Mouse (Mus musculus) NIH3T3 (cell line): ENCODE measurements around the gene Krt33b.
A peak's percentile ranks its signal among the peaks of the same experiment; 100 is the strongest.

Source experiments
- DNase-seq: peaks from one replicate; pipeline ENCODE4 v3.0.0-alpha.2; 2012; ENCODE audit warnings: low read depth

Gene Krt33b

DNA sequence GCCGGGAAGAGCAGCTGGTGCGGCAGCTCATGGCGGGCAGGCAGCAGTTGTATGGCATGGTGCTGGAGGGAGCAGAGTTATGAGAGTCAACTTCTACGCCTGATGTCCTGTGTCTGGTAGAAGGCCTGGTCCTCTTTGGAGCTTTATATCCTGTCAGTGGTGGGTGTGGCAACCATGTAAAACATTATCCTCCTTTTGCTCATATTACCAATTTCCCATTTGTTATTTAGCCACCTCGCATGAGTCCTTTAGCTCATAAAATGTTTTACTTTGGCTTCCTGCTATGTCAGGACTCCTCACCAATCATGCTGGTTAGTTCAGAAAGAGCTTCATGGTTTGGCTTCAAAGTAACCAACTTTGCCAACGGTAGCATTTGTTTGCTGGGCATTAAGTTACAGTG lies at the start of gene Krt33b:
Krt33b (minus strand) TSS at position 101 of the 400 bp plus-strand sequence.
- DNase-seq: no peak

GRCm38 (mm10) chr11:100073873-100074272 lies 44.2 kb upstream of the Krt33b start:
- peak; percentile 57 for DNase-seq

DNA sequence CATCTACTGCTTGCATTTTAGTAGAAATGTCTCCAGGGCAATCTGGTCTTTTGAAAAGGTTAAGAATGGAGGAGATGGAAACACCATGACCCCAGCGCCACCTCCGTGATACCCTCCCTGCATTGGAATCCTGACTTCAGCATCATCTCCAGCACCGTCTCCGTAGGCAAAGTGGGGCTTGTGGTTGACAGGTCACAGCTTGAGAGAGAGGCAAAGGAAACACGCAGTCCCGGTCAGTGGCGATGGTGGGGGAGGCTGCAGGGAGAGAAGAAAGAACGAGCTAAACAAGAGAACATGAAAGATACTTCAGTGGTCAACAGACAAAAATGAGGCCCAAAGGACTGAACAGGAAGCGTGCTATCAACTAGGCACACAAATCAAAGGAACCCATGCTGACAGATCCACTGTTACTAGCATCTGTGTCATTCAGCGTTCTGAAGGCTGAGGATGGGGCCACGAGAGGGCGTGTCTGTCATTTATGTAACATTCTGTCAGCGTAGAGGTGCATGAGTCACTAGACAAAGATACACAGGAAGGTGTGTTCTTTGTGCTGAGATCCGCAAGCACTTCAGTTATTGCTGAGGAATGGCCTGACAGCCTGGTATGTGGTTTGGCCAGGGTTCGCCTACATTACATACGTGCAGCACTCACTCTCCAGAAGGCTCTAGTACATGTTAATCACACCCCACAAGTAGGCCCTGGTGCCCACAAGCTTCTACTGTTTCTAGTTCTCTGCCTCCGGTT lies 37.8 kb upstream of the Krt33b start:
- DNase-seq: peak; percentile 27

DNA sequence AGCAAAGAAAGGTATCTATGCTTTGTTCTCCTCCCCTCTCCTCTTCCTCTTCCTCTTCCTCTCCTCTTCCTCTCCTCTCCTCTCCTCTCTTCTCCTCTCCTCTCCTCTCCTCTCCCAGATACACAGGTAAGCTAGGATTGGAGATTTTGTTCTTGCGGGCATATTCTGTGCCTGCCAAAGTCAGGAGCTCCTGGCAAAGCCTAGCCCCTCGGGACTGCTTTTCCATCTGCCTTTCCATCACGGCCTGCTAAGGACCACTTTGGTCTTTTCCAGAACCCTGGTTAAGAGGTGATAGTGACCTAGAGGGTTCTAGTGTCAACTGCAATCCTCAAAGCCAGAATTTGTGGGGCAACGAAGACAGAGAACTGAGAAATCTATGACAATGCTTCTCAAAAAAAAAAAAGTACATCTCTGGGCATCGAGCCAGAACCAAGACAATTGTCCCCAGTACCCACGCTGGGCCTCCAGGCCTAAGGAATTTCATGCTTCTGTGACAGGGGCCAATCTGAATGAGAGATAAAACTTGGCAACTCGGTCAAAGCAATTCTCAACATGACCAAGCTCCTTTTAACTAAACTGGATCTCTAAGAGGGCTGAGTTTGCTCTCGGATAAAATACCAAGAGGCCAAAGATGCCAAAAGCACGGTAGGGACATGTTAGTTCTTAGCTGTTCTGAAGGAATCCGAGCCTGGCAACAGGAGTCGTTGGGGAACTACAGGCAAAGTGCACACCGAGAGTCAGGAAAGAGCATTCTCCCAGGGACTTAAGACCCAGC lies 36.8 kb upstream of the Krt33b start:
- DNase-seq: no peak

DNA sequence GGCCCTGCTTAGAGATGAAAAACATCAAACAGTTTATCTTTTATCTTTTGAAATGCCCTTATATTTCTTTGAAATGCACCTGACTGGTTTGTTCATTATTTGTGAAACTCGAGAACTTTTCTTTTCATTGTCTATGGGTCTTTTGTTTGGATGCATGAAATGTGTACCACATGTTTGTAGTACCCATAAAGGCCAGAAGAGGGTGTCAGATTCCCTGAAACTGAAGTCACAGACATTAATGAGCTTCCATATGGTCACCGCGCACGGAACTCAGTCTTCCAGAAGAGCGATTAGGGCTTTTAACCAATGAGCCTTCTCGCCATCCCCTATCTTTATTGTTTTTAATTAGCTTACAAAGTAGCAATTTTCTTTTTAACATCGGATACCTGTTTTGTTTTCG lies 29.2 kb upstream of the Krt33b start:
- DNase-seq: peak; percentile 13

DNA sequence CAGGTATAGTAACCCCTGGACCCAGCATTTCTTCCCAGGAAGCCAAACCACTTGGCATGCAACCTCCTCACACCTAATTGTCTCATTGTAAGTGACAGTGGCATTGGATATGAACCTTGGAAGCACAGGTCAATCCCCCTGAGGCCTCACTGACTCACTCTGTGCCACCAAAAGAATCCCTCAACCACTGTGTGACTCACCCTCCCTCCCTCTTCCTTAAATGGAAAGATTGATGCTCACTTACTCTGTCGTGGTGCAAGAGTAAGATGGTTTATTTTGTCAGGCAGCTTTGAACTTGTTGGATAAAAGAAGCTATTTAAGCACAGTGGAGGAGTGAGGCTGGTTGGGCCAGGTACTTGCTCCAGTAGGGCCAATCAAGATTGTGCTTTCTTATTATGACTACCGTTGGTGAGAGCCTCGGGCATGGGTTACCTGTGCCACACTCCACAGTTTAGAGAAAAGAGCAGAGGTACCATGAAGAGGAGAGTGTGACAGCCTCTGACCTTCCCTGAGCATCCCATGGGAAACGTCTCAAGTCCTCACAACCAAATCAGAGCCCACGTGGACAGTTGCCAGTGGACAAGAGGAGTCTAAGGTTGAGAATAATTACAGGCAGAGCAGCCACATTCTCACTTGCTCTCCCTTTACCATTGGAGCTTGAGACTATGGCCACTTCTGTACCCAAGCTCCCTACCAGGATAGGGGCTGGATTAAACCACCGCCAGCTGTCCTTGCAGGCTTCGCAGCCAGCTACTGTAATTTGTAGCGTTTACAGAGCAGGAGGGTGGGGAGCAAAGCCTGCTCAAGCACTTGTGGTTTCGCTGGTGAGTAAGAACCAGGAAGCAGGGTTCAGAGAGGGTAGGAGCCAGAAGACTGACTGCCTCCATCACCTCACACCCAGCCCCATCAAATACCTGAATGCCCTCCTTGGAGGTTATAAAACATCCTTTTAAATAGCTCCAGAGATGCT lies 26.3 kb upstream of the Krt33b start:
- DNase-seq: peak; percentile 63

DNA sequence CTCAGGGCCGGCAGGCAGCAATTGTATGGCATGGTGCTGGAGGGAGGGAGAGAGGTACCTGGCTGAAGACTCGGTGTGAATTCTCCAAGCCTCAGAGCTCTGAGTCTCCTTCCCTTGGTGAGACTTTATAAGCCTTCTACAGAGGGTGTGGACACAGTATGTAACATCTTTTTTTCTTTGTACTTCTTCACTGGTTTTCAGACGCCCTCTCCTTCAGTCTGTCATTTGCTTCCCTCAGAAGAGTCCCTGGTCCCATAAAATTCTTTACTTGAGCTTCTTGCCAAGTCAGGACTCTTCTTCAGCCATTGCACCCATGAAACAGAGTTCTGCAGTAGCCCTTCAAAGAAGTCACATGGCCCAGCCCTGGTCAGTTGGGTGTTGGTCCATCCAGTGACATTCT lies 20.8 kb upstream of the Krt33b start, which contains the start of gene Krt31:
Krt31 (minus strand) TSS at position 101 of the 400 bp plus-strand sequence.
- no peak for DNase-seq

- DNase-seq: no peak
Measured at GRCm38 (mm10) chr11:100047193-100047592, 17.5 kb upstream of the Krt33b start.

- DNase-seq: no peak
Measured at GRCm38 (mm10) chr11:100046303-100046866, 16.7 kb upstream of the Krt33b start.

GRCm38 (mm10) chr11:100041454-100041853 lies 11.8 kb upstream of the Krt33b start, which contains the start of gene Krt34:
Krt34 (minus strand) TSS chr11:100041554.
- no peak for DNase-seq

GRCm38 (mm10) chr11:100021438-100021837 lies 8.2 kb downstream of the Krt33b start:
- DNase-seq: peak; percentile 6

DNA sequence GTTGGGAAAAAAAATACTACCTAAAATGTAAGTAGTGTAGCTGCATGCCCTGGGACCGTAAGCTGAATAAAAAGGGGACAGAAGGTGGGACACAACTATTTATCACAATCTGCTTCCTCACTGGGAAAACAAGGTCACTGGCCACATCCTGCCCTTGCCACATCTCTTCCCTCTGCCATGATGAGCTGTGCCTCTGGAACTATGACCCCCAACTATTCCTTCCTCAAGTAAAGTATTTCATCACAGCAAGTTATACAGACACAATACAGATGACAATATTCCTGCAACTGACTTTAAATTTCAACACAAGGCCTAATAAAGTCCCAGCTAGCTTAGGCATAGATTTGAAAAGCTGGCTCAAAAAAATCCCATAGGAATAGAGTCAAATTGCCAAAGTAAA lies 10.2 kb downstream of the Krt33b start:
- DNase-seq: no peak

- DNase-seq: no peak
Measured at GRCm38 (mm10) chr11:100016112-100016511, 13.6 kb downstream of the Krt33b start, which contains the start of gene Krt33a. Krt33a (minus strand) TSS chr11:100016212.

- no peak for DNase-seq
Measured at GRCm38 (mm10) chr11:100013691-100014171, 15.9 kb downstream of the Krt33b start.

GRCm38 (mm10) chr11:100010682-100011081 lies 19.0 kb downstream of the Krt33b start:
- DNase-seq: no peak

GRCm38 (mm10) chr11:100008336-100008735 lies 21.3 kb downstream of the Krt33b start:
- no peak for DNase-seq

DNA sequence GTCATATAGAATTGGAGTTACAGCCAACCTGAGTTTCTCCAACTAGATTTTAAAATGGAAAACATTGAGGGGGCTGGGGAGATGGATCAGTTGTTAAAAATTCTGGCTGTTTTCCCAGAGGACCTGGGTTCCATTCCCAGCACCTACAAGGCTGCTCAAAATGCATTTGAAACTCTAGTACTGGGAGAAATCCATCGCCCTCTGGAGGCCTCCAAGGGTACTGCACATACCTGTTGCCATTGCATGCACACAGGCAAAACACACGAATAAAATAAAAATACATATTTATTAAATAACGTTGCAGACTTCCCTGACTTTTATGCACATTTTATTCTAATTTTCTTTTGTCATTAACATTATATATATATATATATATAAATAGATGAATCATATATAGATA lies 23.0 kb downstream of the Krt33b start:
- peak; percentile 11 for DNase-seq

- no peak for DNase-seq
Measured at GRCm38 (mm10) chr11:100005905-100006304, 23.8 kb downstream of the Krt33b start.

DNA sequence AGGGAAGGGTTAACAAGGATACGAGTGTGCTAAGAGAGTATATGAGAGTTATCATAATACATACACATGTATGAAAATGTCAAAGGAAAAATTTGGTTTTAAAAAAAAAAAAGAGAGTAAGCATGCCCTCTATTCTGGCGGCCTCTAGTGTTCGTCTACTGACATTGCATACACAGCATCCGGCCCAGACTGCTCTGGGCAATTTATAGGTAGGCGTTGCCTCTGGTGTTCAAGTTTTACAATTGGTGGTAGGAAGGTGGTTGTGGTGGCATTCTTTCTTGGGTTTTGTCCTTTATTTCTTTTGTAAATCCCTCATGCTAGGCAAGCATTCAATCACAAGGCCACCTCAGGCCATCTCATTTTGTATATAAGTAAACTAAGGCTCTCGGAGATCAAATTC lies 24.8 kb downstream of the Krt33b start:
- peak; percentile 81 for DNase-seq

DNA sequence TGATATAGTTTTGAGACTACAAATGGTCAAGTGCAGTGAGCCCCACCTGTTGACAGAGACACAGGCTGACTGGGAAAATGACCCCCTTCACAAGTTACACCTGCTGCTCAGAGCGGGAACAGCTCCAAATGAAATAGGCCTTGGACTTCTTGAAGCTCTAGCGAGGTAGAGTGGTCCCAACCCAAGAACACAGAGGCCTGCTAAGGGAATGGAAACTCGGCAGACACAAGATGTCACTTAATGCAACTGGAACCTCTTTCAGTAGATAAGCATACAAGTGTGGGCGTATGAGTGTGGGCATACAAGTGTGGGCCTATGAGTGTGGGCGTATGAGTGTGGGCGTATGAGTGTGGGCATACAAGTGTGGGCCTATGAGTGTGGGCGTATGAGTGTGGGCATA lies 30.6 kb downstream of the Krt33b start:
- DNase-seq: no peak

DNA sequence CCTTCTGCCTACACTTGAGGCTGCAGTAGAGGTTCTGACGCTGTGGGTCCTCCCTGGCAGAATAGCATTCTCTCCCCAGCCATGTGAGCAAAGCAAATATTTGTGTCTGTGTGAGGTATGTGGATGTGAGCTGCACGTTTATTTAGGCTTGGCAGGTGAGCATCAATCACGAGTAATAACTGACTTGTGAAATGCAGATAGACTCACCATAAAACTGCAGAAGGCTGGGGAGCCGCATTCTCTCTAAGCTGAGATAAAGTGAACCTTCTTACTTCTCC lies 35.3 kb downstream of the Krt33b start:
- no peak for DNase-seq
